Mouse (Mus musculus): Measurements from ENCODE around the gene Hdac7.
A peak's percentile ranks its signal among the peaks of the same experiment; 100 is the strongest.

The Hdac7 gene

GRCm38 (mm10) chr15:97789761-97790505 is 54.4 kb downstream of the Hdac7 start:
- no peak for DNase-seq (ENCODE audit: low read depth, low spot score)

- no peak for DNase-seq (ENCODE audit: low read depth, low spot score)
These were observed 55.5 kb downstream of the Hdac7 start for GRCm38 (mm10) chr15:97788821-97789220.

- no peak for DNase-seq (ENCODE audit: low read depth, low spot score)
These were observed 56.3 kb downstream of the Hdac7 start for GRCm38 (mm10) chr15:97787799-97788667.

GRCm38 (mm10) chr15:97787148-97787798 is 57.0 kb downstream of the Hdac7 start:
- DNase-seq (ENCODE audit: low read depth, low spot score), result no peak

- DNase-seq (ENCODE audit: low read depth, low spot score), result no peak
These were observed 57.7 kb downstream of the Hdac7 start for GRCm38 (mm10) chr15:97786412-97787112.

- DNase-seq (ENCODE audit: low read depth, low spot score), result no peak
These were observed 58.4 kb downstream of the Hdac7 start for GRCm38 (mm10) chr15:97785731-97786411.

GRCm38 (mm10) chr15:97784561-97785161 is 59.6 kb downstream of the Hdac7 start:
- no peak for DNase-seq (ENCODE audit: low read depth, low spot score)

- peak; percentile 67 for DNase-seq (ENCODE audit: low read depth, low spot score)
These were observed 60.2 kb downstream of the Hdac7 start for GRCm38 (mm10) chr15:97784092-97784559.

GRCm38 (mm10) chr15:97782749-97783105 is 61.6 kb downstream of the Hdac7 start:
- DNase-seq (ENCODE audit: low read depth, low spot score), result no peak

- no peak for DNase-seq (ENCODE audit: low read depth, low spot score)
These were observed 62.1 kb downstream of the Hdac7 start for GRCm38 (mm10) chr15:97781961-97782748.

- no peak for DNase-seq (ENCODE audit: low read depth, low spot score)
These were observed 63.7 kb downstream of the Hdac7 start for GRCm38 (mm10) chr15:97780611-97781031.

GRCm38 (mm10) chr15:97779576-97779975 is 64.7 kb downstream of the Hdac7 start:
- DNase-seq (ENCODE audit: low read depth, low spot score), result no peak

GRCm38 (mm10) chr15:97778311-97779098 is 65.8 kb downstream of the Hdac7 start, which contains the start of gene Slc48a1:
Gene Slc48a1, plus strand, starts transcription at chr15:97778520.
- no peak for DNase-seq (ENCODE audit: low read depth, low spot score)

- DNase-seq (ENCODE audit: low read depth, low spot score), result no peak
These were observed 67.4 kb downstream of the Hdac7 start for GRCm38 (mm10) chr15:97776919-97777318.

GRCm38 (mm10) chr15:97776514-97776913 is 67.8 kb downstream of the Hdac7 start:
- DNase-seq (ENCODE audit: low read depth, low spot score), result no peak

- DNase-seq (ENCODE audit: low read depth, low spot score), result no peak
These were observed 70.3 kb downstream of the Hdac7 start for GRCm38 (mm10) chr15:97773961-97774370.

GRCm38 (mm10) chr15:97773108-97773507 is 71.2 kb downstream of the Hdac7 start:
- no peak for DNase-seq (ENCODE audit: low read depth, low spot score)

GRCm38 (mm10) chr15:97770280-97770679 is 74.0 kb downstream of the Hdac7 start:
- no peak for DNase-seq (ENCODE audit: low read depth, low spot score)

- DNase-seq (ENCODE audit: low read depth, low spot score), result no peak
These were observed 76.1 kb downstream of the Hdac7 start for GRCm38 (mm10) chr15:97768192-97768591.

All from WW6 (cell line).